Mouse (Mus musculus) spleen, postnatal 4 days (tissue): ENCODE measurements around the gene Fgf8.

Experiments used
- DNase-seq, 2 experiments: peaks; one replicate each; pipeline ENCODE4 v3.0.0; 2022; ENCODE audit warnings: low spot score in 2 of 2

Gene Fgf8

DNA sequence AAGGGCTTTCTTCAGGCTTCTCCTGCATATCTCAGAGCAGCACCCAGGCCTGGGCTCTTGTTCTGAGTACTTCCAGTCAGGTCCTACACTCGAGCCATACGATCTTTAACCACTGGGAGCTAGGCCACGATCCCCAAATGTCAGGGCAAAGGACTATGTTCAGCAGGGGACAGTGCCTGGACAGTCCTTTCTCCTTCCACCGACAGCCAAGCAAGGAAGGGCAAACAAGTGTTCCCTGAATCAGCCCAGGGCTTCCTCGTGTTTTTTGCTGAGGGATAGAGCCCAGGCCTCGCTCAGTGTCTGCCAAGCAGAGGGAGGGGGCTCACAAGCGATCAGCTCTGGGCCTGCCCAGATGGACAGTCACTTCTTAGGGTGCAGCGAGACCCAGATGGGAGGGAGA, 12.7 kb downstream of the Fgf8 start:
- DNase-seq, result no peak

DNA sequence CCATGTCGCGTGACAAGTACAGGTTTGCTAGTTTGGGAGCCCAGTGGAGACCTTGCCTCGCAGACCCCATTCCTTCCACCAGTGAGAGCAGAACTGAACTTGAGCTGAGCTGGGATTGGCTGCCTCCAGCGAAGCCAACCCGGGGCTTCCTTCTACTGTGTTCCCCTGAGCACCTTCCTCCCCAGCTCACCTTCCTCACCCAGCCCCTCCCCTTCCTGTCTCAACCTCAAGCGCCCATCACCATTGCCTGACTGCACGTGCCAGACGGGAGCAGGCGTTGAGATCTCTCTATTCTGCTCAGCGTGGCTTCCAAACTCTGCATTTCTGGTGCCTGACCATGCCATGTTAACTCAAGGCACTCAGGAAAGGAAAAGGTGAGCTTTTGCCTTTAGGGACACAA, 15.5 kb downstream of the Fgf8 start:
- no peak for DNase-seq

DNA sequence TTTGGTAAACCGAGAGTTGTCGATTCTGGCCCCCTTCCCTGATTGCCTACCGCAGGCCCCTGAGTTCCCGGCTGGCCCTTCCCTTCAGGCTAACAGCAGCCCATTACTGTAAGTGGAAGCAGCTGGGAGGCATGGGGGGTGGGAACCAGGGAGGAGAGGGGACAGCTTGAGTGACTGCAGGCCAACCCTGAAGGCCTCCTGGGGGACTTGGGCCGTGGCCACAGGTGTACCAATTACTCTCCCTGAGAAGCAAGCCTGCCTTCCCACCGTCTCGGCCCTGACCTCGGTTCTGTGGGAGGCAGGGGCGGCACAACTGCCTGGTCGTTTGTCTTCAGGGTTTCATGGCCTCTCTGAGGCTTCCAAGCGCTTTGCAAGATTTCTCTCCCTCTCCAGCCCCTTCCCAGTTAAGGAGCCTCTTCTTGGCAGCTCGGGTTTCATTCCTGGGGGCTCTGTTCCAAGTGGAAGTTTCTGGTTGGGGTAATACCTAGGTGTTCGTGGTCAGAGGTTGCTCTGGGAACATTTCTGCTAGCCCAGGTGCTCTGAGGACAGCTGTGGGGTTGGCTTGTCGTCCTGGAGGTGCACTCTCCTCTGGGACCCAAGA, 16.9 kb downstream of the Fgf8 start:
- no peak for DNase-seq

DNA sequence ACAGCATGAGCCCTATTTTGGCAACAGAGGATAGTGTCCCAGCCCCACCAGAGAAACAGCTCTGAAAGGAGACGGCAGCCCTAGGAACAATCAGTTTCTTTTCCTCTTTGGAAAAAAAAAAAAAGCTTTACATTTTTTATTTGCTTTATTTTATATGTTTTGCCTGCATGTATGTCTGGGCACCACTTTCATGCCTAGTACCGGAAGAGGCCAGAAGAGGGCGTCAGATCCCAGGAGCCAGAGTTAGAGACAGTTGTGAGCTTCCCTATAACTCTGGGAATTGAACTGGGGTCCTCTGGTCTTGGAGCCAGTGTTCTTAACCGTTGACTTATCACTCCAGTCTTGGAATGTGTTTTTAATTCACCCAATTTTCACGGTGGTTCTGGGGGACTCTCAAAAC, 20.5 kb downstream of the Fgf8 start:
- DNase-seq, result no peak

DNA sequence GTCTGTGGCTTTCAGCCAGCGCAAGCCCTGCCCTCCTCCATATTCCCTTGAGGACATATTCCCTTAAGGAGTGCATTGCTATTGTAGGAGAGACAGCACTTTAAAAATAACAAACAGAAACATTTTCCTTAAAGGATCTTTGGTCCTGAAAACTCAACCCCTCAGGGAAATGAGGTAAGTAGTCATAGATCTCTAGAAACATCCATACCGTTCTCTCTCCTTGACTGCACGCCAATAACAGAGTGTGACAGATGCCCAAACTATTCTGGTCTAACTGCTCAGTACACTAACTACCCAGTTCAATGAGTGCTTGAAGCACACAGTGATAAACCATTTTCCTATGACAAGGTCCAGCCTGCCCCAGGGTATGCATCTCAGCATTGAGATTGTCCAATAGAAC, 24.4 kb downstream of the Fgf8 start:
- DNase-seq, result no peak

DNA sequence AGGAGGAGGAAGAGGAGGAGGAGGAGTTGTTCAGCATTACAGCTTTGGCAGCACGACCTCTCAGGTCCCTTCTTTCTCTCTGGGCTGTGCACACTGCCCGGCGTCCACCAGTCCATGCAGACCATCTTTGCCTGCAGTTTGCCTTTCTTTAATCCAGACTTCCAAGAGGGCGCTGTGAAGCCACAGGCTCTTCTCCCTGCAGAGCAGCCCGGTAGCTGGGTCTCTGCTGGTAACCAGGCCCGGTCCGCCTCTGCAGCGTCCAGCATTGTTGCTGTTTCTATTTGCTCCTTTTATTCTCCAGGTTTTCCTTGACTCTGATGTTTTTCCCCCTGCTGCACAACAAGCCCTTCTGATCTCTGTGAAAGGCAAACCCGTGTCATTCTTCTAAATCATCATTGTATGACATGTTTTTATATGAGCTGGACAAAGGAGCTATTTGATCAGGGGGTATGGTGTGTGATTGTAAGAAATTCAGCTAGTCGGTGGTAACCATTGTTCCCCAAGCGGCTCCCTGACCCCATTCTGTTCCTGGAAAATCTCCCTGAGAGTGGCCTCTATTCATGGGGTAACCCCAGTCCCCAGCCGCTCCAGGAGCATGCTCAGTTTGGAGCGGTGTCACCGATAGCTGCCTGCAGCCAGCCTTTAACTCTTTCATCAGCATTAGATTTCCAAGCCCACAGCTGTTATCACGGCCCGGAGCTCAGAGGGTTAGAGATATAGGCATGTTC, 25.1 kb downstream of the Fgf8 start:
- DNase-seq, result no peak

DNA sequence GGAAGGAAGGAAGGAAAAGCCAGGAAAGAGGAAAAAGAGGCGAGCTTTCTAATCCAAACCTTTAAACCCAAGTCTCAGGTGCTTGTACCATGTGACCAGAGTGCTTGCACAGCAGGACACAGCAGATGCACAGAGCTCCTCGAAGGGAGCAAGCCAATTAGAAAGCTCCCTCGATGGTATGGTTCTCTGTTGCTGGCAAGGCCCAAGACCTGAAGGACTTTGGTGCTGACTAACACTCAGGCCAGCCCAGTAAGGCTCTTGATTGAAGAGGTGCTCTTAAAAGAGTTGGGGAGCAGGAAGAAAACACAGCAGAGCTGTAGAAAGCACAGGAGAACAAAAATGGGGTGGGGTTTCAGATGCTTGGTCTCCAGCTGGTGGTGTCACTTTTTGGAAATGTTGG, 34.0 kb downstream of the Fgf8 start:
- DNase-seq, result no peak

DNA sequence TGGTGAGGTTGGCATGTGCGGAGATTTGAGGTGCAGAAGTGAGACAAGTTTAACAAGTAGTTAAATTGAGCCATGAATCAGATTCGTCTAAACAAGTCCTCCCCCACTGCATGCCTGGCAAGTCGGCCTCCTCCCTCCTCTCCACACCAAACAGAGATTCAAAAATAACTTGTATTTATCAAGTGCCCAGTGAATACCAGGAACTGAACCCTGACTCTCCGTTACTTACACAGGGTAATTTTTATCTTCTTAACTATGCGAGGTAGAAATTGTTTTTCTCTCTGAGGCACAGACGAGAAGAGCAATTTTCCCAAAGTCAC, 46.5 kb downstream of the Fgf8 start:
- no peak for DNase-seq

DNA sequence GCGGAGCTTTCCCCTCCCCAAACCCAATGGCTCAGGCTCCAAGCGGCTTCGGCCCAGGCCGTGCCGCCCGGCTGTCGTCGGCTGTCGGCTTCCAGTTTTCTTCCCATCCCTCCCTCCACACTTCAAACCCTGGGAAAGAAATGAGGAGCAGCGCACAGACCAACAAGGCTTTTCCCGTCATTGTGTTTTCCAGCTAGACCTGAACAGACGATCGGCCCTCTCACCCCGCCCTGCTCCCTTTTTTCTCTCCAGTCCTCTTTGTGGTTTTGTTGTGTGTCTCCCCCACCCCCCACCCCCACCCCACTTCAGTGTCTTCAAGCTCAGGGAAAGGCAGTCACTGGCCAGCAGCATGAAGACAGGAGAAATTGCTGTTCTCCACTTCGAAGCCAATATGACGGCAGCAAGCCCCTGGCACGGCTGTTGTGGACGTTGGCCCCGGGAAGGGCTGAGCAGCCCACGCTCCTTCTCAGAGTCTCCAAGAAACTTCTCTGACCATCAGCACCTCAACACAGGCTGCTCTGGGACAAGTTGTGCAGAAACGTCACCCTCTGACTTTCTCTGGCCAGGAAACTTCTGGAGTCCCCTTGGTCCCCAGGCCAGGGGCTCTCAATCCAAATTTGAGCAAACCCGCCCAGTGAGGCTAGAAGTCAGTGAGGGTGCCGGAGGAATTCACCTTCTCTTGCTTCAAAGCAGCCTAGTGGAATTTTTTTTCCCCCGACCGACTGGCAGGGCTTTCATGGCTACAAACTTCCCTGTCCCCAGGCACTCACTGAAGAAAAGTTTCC, 47.0 kb downstream of the Fgf8 start:
- no peak for DNase-seq

DNA sequence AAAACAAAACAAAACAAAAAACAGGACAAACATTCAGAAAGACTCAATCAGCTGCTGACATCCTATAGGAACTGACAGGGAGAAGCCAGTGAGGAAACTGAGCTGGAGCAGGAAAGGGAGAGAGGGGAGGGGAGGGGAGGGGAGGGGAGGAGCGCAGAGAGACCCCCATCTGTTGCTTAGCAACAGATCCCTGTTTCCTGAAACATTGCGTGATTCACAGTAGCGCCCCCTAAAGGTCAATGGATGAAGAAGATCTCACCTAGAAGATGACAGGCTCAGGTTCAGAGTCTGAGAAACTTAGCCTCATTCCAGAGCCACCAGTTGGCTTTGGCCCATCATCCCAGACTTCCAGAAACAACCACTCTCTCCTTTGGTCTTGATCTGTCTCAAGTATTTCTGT, 48.7 kb downstream of the Fgf8 start:
- no peak for DNase-seq

DNA sequence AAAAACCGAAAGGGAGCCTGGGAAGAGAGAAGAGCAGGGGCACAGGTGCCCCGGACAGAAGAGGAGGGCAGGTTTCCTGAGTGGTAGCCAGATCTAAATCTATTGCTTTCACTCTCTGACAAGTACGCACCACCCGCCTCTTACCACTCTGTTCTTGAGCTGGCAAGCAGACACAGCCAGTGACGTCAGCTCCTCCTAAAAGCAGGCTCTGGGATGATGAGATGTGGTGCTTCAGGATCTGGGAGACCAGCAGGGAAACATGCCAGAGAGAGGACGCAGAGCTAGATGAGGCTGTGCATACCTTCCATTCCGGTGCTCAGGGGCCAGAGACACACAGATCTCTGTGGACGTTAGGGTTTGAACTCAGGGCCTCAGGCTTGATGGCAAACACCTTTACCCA, 50.5 kb downstream of the Fgf8 start:
- DNase-seq, result no peak

DNA sequence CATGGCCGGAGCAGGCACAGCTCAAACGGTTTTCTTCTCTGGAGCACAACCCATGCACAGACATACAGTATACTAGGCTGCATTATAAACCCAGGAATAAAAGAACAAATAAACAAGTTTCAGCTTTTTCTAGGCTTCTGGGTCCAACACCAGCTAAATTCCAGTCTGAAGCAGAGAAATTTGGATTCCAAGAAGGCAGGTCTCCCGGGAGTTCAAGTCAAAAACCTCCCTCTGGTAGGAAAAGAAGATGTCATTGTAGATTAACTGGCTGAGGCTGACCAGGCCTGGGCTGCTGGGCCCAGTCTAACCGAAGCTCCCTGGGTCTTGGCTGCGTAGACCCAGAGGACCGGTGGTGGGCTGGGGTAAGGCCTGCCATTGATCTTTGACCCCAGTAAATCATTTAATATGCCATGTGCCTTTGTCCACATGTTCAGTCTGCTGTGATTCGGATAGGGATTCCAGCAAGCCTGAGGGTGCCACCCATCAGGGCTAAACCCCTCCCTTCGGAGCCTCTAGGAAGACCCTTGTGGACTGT, 51.6 kb downstream of the Fgf8 start:
- no peak for DNase-seq

DNA sequence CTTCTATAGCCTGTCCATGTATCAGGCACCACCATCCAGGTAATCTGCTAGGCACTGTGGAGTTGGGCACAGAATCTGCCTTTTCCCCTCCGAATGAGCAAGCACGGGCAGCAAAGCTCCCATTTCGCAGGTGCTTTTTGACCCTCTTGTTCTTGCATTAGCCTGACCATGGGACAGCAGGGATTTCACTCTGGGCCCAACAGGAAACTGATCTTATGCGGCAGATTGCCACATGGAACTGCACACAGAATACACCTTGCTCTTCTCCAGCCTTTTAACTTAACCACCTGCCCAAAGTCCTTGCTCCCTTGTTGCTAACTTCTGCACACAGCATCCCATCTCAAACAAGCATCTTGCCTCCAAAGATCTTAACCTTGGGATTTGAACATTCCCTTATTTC, 55.7 kb downstream of the Fgf8 start:
- DNase-seq, result no peak
